Mouse (Mus musculus): ENCODE measurements at regions not wholly inside any gene's neighbourhood (a gene's known extent, or its start where the extent isn't known, plus 50 kb on each side); places are given as distances from the start of the nearest gene placed in this dataset.

DNA sequence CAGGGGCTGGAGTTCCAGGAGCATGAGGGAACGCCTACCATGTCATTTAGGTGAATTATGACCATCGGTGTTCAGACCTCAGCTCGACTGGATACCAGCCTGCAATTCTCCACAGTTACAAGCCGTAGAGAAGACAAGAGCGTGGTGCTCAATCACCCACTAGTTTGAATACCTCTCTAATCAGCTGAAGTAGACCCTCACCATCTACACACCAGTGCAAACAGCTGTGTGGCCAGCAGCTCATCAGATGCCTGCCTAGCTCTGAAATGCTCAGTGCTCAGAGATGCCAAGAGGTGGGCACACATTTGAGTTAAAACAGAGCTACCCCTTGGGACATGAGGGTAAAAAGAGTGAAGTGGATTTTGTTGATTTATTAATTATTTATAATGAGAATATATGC, 660.2 kb downstream of the Magi1 start:
- DNase-seq (ENCODE audit: low spot score in 2 of 2) = no peak

DNA sequence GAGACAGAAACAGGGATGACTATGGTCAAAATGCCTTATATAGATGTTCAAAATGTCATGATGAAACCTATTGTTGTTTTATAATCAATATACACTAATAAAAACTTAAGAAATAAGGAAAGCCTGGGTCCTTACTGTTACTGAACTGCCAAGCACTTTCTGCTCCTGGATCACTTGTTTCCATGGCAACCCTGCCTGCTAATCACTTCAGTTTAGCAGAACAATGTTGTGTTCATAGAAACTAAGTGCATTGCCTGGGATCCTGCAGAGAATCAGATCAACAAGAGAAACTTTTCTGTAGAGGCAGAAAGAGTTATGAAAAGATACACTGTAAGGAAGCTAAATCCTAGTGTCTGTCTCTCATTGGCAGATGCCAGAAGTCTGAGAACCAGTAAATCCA, 666.8 kb downstream of the Magi1 start:
- DNase-seq (ENCODE audit: low spot score in 2 of 2) = peak in 1 of 2 experiments; percentile 34

DNA sequence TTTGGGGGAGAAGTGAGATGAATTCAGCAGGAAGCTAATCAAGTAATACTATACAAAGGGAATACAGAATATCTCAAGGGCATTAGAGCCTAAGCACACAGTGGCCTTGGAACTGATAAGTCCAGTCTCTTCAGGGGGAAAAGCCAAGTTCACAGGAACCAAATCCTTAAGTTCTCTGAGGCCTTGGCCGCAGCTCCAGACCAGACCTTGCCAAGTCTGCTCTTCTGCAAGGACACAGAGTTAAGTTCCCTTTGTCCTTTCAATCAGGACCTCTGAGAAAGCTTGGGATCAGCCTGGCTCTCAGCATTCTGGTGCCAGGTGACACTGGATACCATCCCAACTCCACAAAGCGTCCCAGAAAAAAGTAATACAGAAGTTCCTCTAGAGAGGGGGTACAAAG, 657.1 kb upstream of the Adamts9 start:
- DNase-seq (ENCODE audit: low spot score in 2 of 2) = no peak

DNA sequence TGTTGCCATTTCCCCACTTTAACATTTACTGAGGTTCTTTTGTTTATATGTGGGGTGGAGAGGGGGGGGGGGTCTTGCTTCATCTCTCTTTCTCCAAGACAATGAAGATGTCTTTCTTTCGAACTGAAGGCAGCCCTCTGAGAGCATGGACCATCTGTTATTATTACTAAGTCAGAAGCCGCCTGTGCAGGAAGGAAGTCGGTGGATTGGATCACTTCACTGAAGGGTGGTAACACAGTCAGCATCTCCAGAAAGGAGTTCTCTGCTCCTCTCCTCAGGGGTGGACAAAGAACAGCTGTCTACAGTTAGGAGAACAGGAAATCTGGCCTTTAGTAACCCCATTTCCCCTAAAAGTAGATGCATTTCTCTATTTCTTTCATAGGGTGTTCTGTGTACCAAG, 656.1 kb upstream of the Adamts9 start:
- no peak for DNase-seq (ENCODE audit: low spot score in 2 of 2)

DNA sequence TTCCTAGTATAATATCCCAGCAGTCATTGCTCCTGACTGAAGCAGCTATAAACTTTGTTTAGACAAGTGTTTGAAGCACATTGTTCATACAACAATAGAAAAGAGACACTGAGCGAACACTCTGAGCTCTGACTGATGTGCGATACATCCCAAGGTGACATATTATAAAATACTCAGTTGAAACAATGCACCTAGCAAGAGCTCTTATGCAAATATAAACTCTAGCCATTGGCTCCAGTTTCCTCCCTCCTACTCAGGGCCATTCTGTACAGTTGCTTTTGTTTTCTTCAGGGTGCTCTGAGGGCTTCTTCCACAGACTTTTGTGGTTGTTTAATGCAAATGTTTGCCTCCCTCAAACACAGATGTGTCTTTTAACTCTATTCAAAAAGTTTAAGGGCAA, 646.6 kb upstream of the Adamts9 start:
- no peak for DNase-seq (ENCODE audit: low spot score in 2 of 2)

DNA sequence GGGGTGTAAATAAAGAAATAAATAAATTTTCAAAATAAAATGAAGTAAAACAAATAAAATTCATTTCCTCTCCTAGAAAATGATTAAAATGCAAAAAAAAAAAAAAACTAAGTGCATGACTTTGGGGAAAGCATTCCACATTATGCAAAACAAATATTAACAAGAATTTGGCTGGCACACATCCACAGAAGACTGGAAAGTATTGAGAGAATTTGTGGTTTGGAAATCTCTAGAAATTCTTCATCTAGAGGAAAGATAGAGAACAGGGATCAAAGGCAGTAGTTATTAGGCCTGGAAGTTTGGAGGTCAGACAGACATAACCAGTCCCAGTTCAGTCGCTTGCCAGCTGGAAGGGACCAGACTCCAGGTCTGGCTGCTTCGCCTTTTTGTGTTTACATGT, 643.6 kb upstream of the Adamts9 start:
- no peak for DNase-seq (ENCODE audit: low spot score in 2 of 2)

DNA sequence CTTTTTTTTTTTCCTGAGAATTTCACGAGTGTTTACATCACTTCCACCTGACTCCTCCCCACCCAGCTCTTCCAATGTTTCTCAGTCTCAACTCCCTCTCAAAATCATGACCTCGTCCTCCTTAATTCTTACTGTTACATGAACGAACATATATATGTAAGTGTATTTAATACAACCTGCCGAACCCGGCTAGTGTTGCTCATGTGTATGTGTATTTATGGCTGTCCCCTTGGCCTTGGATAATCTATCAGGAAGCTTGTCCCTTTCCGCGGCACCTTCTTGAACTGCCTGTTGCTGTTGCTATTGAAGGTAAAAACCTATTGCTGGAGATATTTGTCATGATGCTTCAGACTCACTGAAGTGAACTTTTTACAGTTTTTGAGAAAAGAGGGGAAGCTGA, 637.8 kb upstream of the Adamts9 start:
- DNase-seq (ENCODE audit: low spot score in 2 of 2) = no peak

DNA sequence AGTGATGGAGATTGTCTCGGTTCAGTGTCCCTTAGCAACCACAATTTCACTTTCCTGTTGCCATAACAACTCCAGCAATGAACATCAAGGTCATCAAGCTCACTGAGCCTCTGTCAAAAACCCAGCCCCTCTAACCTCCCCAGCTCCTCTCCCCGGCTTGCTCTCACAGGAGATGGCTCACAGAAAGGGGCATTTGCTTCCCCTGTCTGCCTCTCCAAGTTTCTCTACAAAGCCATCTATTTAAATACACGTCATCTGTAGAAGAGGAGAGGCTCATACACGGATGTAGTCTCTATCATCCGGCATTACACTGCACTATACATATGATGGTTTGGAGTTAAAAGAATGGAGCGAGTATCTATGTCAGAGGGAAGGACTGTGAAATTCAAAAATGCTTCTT, 637.4 kb upstream of the Adamts9 start:
- no peak for DNase-seq (ENCODE audit: low spot score in 2 of 2)

DNA sequence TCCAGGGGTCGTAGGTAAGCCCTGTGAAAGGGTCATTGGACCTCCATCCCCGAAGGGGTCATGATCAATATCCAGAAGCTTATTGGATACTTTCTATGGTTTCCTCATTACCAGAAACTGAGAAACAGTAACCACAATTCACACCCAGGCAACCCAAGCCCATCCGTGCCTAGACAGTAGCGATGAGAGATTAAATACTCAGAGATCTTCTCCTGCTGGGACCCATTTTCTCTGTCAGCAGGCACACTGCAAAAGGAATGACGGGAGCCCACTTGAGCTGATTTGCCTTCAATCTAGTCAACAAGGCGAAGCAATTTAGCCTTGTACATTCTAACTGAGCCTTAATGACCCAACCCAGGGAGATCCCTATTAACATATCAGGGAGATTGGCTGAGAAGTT, 632.0 kb upstream of the Adamts9 start:
- no peak for DNase-seq (ENCODE audit: low spot score in 2 of 2)

DNA sequence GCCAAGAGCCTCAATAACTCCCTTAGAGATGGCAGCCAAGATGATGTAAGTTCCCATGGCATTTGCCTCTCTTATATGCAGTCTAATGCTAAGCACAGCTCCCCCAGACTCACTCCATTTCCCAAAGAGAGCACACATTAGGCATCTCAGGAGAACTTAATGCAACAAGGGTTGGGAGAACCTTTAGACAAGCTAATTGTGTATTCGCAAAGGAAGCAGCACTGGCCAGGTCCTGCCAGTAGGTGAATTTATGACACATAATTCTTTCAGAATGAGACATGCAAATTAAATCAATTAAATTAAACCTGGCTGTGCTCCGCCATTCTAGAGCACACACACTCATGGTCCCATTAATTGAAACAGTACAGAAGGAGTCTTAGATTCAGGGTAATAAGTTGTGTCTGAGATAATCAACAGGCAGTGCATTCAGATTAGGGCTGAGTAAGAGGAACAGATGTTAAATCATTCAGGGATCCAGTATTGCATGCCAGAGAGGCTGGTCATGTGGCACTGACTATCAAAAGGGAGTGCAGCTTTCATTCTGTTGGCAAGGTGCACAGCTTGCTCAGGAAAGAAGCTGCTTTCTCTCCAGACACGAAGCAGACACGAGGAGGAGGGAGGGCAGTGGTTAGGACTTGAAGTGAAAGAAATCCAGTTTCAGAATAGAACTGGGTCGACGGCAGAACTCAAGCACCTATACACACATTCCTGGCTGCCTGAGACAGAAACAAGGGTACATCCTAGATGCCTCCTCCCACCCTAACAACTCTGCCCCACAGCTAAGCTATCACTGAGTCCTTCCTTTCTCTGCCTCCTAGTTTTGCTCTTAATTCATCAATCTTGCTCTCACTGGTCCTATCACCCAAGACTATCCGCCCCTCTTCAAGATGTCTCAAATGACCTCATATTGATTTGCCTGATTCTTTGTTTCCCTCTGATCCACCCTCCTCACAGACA, 630.7 kb upstream of the Adamts9 start:
- DNase-seq (ENCODE audit: low spot score in 2 of 2) = peak; percentile 53 to 70

DNA sequence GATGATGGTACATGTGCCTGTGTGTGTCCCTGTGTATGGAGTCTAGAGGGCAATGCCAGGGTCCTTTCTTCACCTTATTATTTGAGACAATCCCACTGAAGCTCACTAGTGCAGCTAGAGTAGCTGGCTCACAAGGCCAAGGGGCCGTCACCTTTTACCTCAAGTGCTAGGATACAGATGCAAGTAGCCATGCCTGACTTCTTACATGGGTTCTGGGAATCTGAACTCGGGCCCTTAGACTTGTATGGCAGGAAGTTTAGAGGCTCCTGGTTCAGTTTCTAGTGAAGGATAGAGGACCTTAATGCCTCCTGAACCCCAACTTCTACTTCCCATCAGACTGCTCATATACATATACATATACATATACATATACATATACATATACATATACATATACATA, 626.6 kb upstream of the Adamts9 start:
- DNase-seq (ENCODE audit: low spot score in 2 of 2) = no peak

DNA sequence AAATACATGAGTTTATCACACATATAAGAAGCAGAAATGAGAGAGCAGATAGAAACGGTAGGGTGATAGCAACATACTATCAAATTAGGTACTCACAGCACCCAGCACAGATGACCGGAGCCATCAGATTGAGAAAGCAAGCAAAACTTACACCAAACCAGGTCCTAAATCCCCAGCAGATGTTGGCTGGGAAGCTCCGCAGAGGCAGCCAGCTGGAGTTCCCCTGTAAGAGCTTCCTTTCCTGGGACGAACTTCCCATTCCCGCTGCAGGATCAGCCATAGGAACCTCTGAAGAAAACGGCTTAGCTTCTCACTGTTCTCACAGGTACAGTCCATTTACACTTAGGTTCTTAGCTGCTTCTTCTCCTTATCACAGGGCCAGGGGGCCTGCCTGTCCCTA, 625.9 kb upstream of the Adamts9 start:
- DNase-seq (ENCODE audit: low spot score in 2 of 2) = no peak

DNA sequence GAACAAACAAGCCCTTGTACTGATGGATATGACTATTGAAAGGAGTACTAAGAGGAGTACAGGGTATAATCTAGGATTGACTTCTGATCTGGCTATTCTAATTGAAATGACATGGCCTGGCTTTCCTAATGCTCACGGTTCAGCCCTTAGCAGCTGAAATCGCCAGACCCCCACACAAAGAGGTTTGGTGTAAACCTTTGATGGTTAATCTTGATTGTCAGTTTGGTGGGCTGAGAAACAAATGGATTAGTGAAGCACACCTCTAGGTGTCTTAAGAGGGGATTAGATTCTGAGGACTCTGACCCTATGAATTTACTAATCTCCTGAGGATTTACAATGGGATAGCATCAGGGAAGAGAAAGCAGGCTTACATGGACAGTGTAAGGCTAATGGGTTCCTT, 623.4 kb upstream of the Adamts9 start:
- DNase-seq (ENCODE audit: low spot score in 2 of 2) = no peak

DNA sequence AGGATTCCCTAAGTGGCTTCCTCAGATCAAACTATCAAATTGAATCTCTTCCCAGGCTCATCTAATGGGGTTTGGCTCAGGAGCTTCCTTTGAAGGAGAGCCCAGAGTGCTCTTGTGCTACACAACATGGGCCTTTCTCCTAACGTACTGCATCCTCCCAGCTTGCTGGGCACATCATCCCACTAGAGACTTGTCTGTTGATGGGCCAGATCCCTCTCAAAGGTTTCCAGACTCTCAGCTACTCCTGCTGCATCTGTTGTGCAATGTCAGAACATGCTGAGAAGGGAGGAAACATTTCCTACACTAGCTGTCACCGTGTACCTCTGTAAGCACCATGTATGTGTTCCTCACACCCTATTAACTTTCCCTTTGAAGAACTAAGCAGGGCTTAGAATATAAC, 605.0 kb upstream of the Adamts9 start:
- DNase-seq (ENCODE audit: low spot score in 2 of 2) = no peak

DNA sequence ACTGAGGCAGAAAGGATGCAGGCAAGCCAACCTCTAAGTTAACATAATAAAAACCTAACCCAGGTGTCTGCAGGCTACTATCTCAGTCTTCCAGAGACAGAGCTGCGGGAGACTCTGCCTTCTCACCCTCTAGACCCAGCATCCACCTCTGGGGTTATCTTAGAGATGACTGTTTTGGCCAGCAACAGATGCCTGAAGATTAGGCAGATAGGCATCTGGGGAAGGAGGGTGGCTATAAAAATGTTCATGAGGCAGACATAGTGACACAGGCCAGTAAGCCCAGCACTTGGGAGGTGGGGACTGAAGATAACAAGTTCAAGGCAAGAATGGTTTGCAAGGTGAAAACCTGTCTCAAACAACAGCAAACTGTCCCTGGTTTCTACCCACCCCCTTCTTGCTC, 601.0 kb upstream of the Adamts9 start:
- no peak for DNase-seq (ENCODE audit: low spot score in 2 of 2)

DNA sequence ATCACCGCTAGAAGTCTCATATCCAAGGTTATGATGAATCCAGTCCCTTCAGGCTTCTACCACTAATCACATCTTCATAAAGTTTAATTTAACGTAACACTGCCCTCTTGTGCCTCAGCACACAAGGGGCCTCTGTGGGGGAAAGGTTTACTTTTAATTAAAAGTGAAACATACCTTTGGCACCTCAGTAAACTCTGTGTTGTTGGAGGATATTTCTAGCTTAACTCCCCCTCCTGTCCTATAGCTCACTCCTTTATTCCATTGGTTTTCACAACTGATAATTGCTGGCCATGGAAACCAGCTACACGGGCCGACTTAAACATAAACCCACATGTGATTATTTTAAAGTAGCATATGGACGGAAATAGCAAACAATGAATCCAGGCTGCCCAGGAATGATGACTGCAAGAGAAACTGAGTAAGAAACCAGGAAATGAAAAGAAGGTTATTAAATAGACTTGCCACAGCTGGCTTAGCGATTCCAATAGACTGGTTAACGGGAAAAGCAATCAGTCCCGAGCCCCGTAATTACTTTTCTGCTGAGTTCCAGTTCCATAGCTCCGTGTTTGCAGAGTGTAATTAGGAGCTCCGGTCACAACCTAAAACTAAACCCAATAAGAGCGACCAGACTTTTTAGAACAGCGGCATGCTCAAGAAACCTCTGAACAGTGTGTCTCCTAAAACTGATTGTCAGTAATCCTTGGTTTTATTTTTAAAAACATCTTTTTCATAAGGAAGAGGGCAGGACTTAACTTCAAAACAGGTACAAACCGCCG, 600.2 kb upstream of the Adamts9 start:
- peak; percentile 18 to 49 for DNase-seq (ENCODE audit: low spot score in 2 of 2)

DNA sequence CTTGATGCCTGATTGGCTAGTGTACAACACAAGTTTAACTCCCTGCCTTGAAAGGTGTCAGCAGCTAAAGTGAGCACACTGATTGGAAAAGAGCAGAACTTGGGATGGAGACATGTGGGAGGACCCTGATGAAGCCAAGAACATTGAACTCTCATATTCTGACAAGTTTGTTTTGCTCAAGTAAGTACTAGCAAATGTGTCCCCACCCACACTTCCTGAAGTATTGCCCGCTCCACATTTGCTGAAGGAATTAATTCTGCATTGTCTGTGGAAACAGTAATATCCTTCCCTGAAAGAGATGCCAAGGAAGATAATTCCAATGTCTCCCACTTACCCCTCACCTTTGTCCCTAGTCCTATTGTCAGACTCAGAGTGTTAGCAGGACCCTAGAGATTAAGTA, 596.3 kb upstream of the Adamts9 start:
- peak in 1 of 2 experiments; percentile 52 for DNase-seq (ENCODE audit: low spot score in 2 of 2)

DNA sequence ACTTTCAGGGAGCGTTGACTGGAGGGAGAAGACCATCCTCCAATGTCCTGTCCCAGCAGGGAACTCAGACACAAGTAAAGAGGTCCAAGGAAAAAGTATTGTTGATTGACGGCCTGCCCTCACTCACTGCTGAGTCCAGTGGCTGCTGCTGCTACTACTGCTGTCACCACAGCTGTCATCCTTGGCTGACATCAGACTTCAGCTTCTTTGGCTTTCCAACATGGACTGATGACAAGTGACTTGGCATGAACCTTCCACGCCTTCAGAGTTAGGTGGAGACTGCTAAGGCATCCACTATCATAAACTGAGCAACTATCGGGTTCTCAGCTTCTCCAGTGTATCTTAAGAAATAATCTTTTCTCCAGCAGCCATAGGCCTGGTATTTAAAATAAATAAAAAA, 595.9 kb upstream of the Adamts9 start:
- no peak for DNase-seq (ENCODE audit: low spot score in 2 of 2)

DNA sequence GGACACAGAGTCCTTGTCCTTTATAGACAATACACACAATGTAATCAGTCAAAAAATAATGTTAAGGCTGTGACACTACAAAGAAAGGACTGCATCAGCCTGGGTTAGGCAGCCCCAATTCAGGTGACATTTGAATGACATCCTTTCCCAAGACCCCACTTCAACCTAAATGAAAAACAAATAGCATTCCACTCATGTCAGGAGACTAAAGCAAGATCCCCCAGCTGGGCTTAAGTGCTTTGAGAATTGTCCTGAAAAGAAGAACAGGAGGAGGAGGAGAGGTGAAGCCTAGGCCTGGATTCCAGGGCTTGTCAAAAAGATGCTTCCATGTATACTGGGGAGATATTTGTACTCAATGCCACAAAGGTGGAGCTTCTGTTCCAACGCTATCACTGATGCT, 594.7 kb upstream of the Adamts9 start:
- no peak for DNase-seq (ENCODE audit: low spot score in 2 of 2)

DNA sequence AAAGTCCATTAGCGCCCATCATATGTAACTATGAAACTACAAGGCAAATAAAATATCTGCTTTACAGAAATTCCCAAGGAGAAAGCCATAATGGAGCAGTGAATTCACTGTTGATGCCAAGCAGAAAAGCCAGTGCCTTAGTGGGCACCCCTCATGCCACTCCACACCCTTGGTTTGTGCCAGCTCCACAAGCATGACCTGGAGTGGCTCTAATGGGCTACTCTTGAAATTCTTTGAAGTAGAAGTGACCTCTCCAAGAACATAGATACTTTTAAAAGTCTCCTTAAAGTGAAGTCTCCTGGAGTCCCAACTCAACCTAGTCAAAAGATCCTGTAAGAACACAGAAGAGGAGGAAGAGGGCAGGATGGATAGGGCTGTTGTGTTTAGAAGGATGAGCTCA, 593.8 kb upstream of the Adamts9 start:
- DNase-seq (ENCODE audit: low spot score in 2 of 2) = no peak

DNA sequence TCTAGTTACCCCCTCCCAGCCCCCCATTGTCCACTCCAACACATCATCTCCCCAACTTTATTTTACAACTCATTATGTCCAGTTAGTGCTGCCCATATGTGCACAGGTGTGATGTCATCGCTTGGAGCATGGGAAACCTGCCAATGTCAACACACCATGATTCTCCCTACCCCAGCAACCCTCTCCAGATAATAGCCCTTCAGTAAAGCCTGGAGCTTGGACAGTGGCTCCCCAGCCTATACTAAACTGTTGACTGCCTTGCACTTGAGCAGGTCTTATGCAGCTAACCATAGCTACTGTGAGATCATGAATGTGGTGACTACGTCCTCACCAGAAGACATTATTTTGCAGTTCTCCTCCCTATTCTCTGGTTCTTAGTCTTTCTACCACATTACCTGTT, 570.5 kb upstream of the Adamts9 start:
- DNase-seq (ENCODE audit: low spot score in 2 of 2) = no peak

DNA sequence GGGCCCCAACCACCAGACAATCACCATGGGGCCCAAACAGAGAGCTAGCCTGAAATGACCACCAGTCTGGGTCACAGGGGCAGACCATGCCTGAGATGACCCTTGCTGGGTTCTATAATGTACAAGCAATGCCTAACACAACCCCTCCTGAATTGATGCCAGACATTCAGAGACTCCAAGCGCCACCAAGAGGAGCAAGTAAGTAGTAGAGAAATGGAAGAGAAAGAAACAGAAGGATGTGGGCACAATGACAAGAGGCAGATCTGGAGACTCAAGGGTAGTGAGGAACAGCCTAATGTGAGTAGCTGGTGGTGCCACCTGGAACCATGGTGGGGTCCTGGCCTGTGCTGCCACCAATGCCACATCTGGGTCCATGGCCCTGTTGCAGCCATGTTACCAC, 566.6 kb upstream of the Adamts9 start:
- peak in 1 of 2 experiments; percentile 7 for DNase-seq (ENCODE audit: low spot score in 2 of 2)

DNA sequence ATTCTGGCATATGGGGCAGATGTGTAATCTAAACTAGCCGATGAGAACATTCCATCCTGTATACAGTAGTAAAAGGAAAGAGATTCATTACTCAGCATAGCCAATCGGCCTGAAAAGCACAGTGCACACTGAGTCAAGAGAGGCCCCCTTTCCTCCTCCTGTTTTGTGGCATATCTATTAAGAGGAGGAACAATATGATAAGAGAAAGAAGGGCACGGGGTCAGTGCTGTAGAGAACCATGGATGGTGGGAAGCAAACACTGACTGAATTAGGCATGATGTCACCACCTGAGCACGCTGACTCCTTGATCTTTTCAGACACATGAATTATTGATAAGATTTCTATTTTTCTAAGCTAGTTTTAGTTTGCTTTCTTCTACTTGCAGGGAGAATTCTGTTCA, 554.5 kb upstream of the Adamts9 start:
- no peak for DNase-seq (ENCODE audit: low spot score in 2 of 2)
